Mouse (Mus musculus): ENCODE data around the gene Sv2a.

- TF ChIP-seq CTCF (IDR thresholded peaks at IDR 0.05; ENCODE audit: low read depth, low read length) (no peak), POLR2A (IDR thresholded peaks at IDR 0.05; ENCODE audit: borderline replicate concordance, low read depth, low read length) (no peak)
Measured at GRCm38 (mm10) chr3:96180727-96181477, at the start of gene Sv2a.

Data from bone marrow macrophage, adult 2 months (primary cell).